In genomic region chr1:155158970-155159484, GRCm38 (mm10) we compare ENCODE assay signal across 8 mouse cellular contexts. TPM values are rescaled to one million over a fixed set of nuclear protein-coding genes. Genes with fewer than 3 reads are reported as not detected.
DNase-seq lines count a peak whose midpoint lies in the region; ATAC-seq and TF ChIP-seq lines count a peak whose summit lies in the region.

No protein-coding gene starts in this region.

- H3K4me2 ChIP-seq in neural tube, embryonic 11.5 days (ENCODE audit: low read depth), result peak overlapping the region; percentile 67
- H3K4me2 ChIP-seq in intestine, embryonic 15.5 days (replicated peaks), result peak overlapping the region; percentile 77
- H3K4me2 ChIP-seq in liver, embryonic 11.5 days, result peak overlapping the region; percentile 89
- peak overlapping the region; percentile 69 for H3K4me2 ChIP-seq in midbrain, postnatal 0 days (ENCODE audit: low read depth, low read length, poor library complexity, severe bottlenecking)

- peak overlapping the region; percentile 98 for H3K4me3 ChIP-seq in neural tube, embryonic 11.5 days (ENCODE audit: low read depth, low read length)
- H3K4me3 ChIP-seq in intestine, embryonic 15.5 days (replicated peaks), result peak overlapping the region; percentile 95
- peak overlapping the region; percentile 97 for H3K4me3 ChIP-seq in liver, embryonic 11.5 days (ENCODE audit: low read depth, low read length)
- H3K4me3 ChIP-seq in midbrain, postnatal 0 days (ENCODE audit: low read depth, low read length), result peak overlapping the region; percentile 81

- H3K36me3 ChIP-seq in neural tube, embryonic 11.5 days (ENCODE audit: control insufficient read depth, insufficient read depth, low read length), result no peaks in the 10 kb centered on the region
- H3K36me3 ChIP-seq in intestine, embryonic 15.5 days, result no peaks in the 10 kb centered on the region
- no peaks in the 10 kb centered on the region for H3K36me3 ChIP-seq in liver, embryonic 11.5 days (ENCODE audit: control insufficient read depth, insufficient read depth, low read length)
- H3K36me3 ChIP-seq in midbrain, postnatal 0 days (ENCODE audit: insufficient read depth, low read length), result no peaks in the 10 kb centered on the region

- peak overlapping the region; percentile 85 for H3K27ac ChIP-seq in neural tube, embryonic 11.5 days (ENCODE audit: low read depth, low read length)
- peak overlapping the region; percentile 85 for H3K27ac ChIP-seq in intestine, embryonic 15.5 days
- H3K27ac ChIP-seq in liver, embryonic 11.5 days (ENCODE audit: low read depth, low read length), result no peak overlapping the region; the same call in 1 of the 2 replicates
- peak overlapping the region; percentile 87 for H3K27ac ChIP-seq in midbrain, postnatal 0 days (ENCODE audit: low read depth, low read length)

- no peaks in the 10 kb centered on the region; the same call in 1 of the 2 replicates for H3K4me1 ChIP-seq in neural tube, embryonic 11.5 days (ENCODE audit: control insufficient read depth, insufficient read depth, low read length)
- H3K4me1 ChIP-seq in intestine, embryonic 15.5 days (replicated peaks), result peaks cover 4% of the 10 kb centered on the region; the same call in 1 of the 2 replicates
- peaks cover 8% of the 10 kb centered on the region for H3K4me1 ChIP-seq in liver, embryonic 11.5 days (replicated peaks; ENCODE audit: control insufficient read depth, insufficient read depth, low read length)
- H3K4me1 ChIP-seq in midbrain, postnatal 0 days (ENCODE audit: insufficient read depth, low read length), result peaks cover 3% of the 10 kb centered on the region; the same call in 1 of the 2 replicates

- no peak; the same call in 1 of the 2 replicates for ATAC-seq in neural tube, embryonic 11.5 days (ENCODE audit: insufficient read depth, low FRiP score, low TSS enrichment)
- peak; percentile 65 for ATAC-seq in granulocyte monocyte progenitor cell, adult 5-6 weeks (replicated peaks; ENCODE audit: poor library complexity, severe bottlenecking)
- peak; percentile 67 for ATAC-seq in intestine, embryonic 15.5 days
- peak; percentile 44 for ATAC-seq in liver, embryonic 11.5 days (replicated peaks; ENCODE audit: low FRiP score)
- peak; percentile 57; the same call in 1 of the 2 replicates for ATAC-seq in midbrain, postnatal 0 days (ENCODE audit: low FRiP score)

- TF ChIP-seq CTCF in midbrain, postnatal 0 days (IDR thresholded peaks at IDR 0.05), result 0 out of 2 replicates have a peak, but pooled peaks have one; percentile 20

- peak overlapping the region; percentile 93 for H3K9ac ChIP-seq in neural tube, embryonic 11.5 days (ENCODE audit: low read length)
- peak overlapping the region; percentile 72 for H3K9ac ChIP-seq in intestine, embryonic 15.5 days
- H3K9ac ChIP-seq in liver, embryonic 11.5 days (ENCODE audit: low read depth, low read length), result peak overlapping the region; percentile 82
- peak overlapping the region; percentile 76 for H3K9ac ChIP-seq in midbrain, postnatal 0 days (replicated peaks; ENCODE audit: low read length, poor library complexity, severe bottlenecking)

- H3K9me3 ChIP-seq in neural tube, embryonic 11.5 days (ENCODE audit: control insufficient read depth, low read length), result no peaks in the 10 kb centered on the region
- H3K9me3 ChIP-seq in intestine, embryonic 15.5 days, result no peaks in the 10 kb centered on the region
- no peaks in the 10 kb centered on the region for H3K9me3 ChIP-seq in liver, embryonic 11.5 days (ENCODE audit: control insufficient read depth, low read length)
- no peaks in the 10 kb centered on the region for H3K9me3 ChIP-seq in midbrain, postnatal 0 days (ENCODE audit: low read length)

- under 1% methylated on average over 41 of the region's 46 CpGs for WGBS in neural tube, embryonic 11.5 days
- WGBS in intestine, embryonic 15.5 days, result under 1% methylated on average over 46 of the region's 46 CpGs
- WGBS in liver, embryonic 11.5 days, result under 1% methylated on average over 46 of the region's 46 CpGs
- WGBS in midbrain, postnatal 0 days, result 0% methylated on average over 44 of the region's 46 CpGs

- H3K27me3 ChIP-seq in neural tube, embryonic 11.5 days (ENCODE audit: control insufficient read depth, insufficient read depth, low read length), result no peaks in the 10 kb centered on the region
- H3K27me3 ChIP-seq in intestine, embryonic 15.5 days (replicated peaks), result no peaks in the 10 kb centered on the region
- no peaks in the 10 kb centered on the region for H3K27me3 ChIP-seq in liver, embryonic 11.5 days (replicated peaks; ENCODE audit: control insufficient read depth, insufficient read depth, low read length)
- no peaks in the 10 kb centered on the region for H3K27me3 ChIP-seq in midbrain, postnatal 0 days (ENCODE audit: insufficient read depth, low read length)

- DNase-seq in neural tube, embryonic 11.5 days (ENCODE audit: low spot score), result peak; percentile 74
- no peak for DNase-seq in neural tube, embryonic 10.5 days (ENCODE audit: extremely low spot score, low spot score)
- DNase-seq in cerebellum, postnatal 14 days, result peak; percentile 62 to 67
- no peak for DNase-seq in liver, embryonic 11.5 days (ENCODE audit: low spot score)
- DNase-seq in midbrain, postnatal 0 days (ENCODE audit: low spot score), result peak; percentile 36
- peak; percentile 55 to 67 for DNase-seq in thymus, adult 18-20 months

RNA-seq across cellular contexts. Expression of gene Stx6, which starts 0.5 kb away (rescaled TPM):
- 111 TPM in 2 replicates for polyA plus RNA-seq in neural tube, embryonic 11.5 days (2014; fragmentation: Nextera tagmentation; extraction: Ambion mirVana)
- total RNA-seq in granulocyte monocyte progenitor cell, adult 5-6 weeks (2014; fragmentation: Nextera tagmentation), result 43.5 and 45.7 TPM in 2 replicates
- 36.5 and 48.2 TPM in 2 replicates for total RNA-seq in granulocyte monocyte progenitor cell, adult 5-6 weeks (2017)
- 52.9 and 54.2 TPM in 2 replicates for polyA plus RNA-seq in intestine, embryonic 15.5 days (2015; fragmentation: Nextera tagmentation; extraction: Ambion mirVana)
- 36.0 and 36.9 TPM in 2 replicates for polyA plus RNA-seq in liver, embryonic 11.5 days (2014; fragmentation: Nextera tagmentation; extraction: Ambion mirVana)
- total RNA-seq in midbrain, postnatal 0 days (2014; rRNA removed), result 86.8 and 114 TPM in 2 replicates
- 75.3 and 81.8 TPM in 2 replicates for polyA plus RNA-seq in midbrain, postnatal 0 days (2015; fragmentation: Nextera tagmentation; extraction: Ambion mirVana)

RNA-seq across cellular contexts. Expression of gene Mr1, which starts 12.4 kb away (rescaled TPM):
- polyA plus RNA-seq in neural tube, embryonic 11.5 days (2014; fragmentation: Nextera tagmentation; extraction: Ambion mirVana), result 0.37 and 1.2 TPM in 2 replicates
- 4.7 and 4.8 TPM in 2 replicates for total RNA-seq in granulocyte monocyte progenitor cell, adult 5-6 weeks (2014; fragmentation: Nextera tagmentation)
- total RNA-seq in granulocyte monocyte progenitor cell, adult 5-6 weeks (2017), result 3.6 and 4.1 TPM in 2 replicates
- 5.4 and 5.9 TPM in 2 replicates for polyA plus RNA-seq in intestine, embryonic 15.5 days (2015; fragmentation: Nextera tagmentation; extraction: Ambion mirVana)
- 0.81 and 1.2 TPM in 2 replicates for polyA plus RNA-seq in liver, embryonic 11.5 days (2014; fragmentation: Nextera tagmentation; extraction: Ambion mirVana)
- total RNA-seq in midbrain, postnatal 0 days (2014; rRNA removed), result 2.9 and 5.1 TPM in 2 replicates
- 1.8 and 2.6 TPM in 2 replicates for polyA plus RNA-seq in midbrain, postnatal 0 days (2015; fragmentation: Nextera tagmentation; extraction: Ambion mirVana)

RNA-seq across cellular contexts. Expression of gene Ier5, which starts 59.6 kb away (rescaled TPM):
- 17.3 and 19.3 TPM in 2 replicates for polyA plus RNA-seq in neural tube, embryonic 11.5 days (2014; fragmentation: Nextera tagmentation; extraction: Ambion mirVana)
- 0.32 and 2.9 TPM in 2 replicates for total RNA-seq in granulocyte monocyte progenitor cell, adult 5-6 weeks (2014; fragmentation: Nextera tagmentation)
- 3.2 and 4.4 TPM in 2 replicates for total RNA-seq in granulocyte monocyte progenitor cell, adult 5-6 weeks (2017)
- 3.8 and 4.8 TPM in 2 replicates for polyA plus RNA-seq in intestine, embryonic 15.5 days (2015; fragmentation: Nextera tagmentation; extraction: Ambion mirVana)
- polyA plus RNA-seq in liver, embryonic 11.5 days (2014; fragmentation: Nextera tagmentation; extraction: Ambion mirVana), result 6.7 and 7.3 TPM in 2 replicates
- total RNA-seq in midbrain, postnatal 0 days (2014; rRNA removed), result 30.1 and 44.2 TPM in 2 replicates
- polyA plus RNA-seq in midbrain, postnatal 0 days (2015; fragmentation: Nextera tagmentation; extraction: Ambion mirVana), result 3.9 and 4.0 TPM in 2 replicates

Comparison
In these comparisons a context has a peak if more than half of its experiments do, and no peak if none do; other contexts are left out.
1. DNase-seq: peak in neural tube, embryonic 11.5 days (single experiment), cerebellum, postnatal 14 days (2 of 2), midbrain, postnatal 0 days (single experiment) and thymus, adult 18-20 months (2 of 2); none in neural tube, embryonic 10.5 days (single experiment) and liver, embryonic 11.5 days (single experiment).
2. Peak in every context shown above with its lines, with median percentiles within 50 percentile points of each other: H3K4me2 ChIP-seq, H3K4me3 ChIP-seq and H3K9ac ChIP-seq.